In the genomic region with DNA sequence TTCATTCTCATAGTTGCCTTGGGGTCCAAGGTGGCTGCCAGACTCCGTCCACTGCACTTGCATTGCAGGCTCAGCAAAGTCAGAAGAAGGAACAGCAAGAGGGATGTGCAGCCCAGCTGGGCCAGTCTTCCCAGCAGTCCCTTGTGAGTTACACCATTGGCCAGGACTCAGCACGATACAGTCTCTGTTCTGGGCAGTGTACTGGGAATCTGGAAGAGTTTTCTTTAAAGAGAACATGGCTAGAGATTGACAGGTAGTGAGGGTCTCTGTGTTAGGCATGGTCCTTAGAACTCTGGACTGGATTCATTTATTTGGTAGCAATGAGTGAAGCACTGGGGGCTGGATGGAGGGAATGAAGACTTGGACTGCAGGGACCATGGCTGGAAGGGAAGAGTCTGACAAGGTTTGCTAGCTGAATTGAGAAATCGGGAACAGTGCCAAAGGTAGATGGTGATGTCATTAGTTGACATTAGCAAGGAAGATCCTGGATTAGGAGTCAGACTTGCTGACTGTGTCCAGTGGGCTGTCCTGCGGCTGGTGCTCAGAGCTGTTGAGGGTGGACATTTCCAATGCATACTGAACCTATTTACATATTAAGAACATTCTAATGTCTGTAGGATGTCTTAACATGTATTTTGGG, we compare ENCODE assay signal across 11 mouse cellular contexts. TPM values are rescaled to one million over a fixed set of nuclear protein-coding genes. Genes with fewer than 3 reads are reported as not detected.
A peak's percentile ranks its signal among the peaks of the same experiment; 100 is the strongest.
DNase-seq lines count a peak whose midpoint lies in the region; ATAC-seq and TF ChIP-seq lines count a peak whose summit lies in the region.
"Had no signal": no experiment of that assay in that cellular context is flagged by ENCODE, and none has a peak within 500 bp of the region (broad histone marks: within the 10 kb centered on the region; RNA-seq: fewer than 3 reads in every experiment).

No protein-coding gene starts in this region.

- no peaks in the 10 kb centered on the region for H3K9me3 ChIP-seq in liver, embryonic 15.5 days (replicated peaks)
- H3K9me3 ChIP-seq: heart, embryonic 15.5 days had no signal

- WGBS in kidney, adult 2 months = 73% methylated on average over 4 of the region's 4 CpGs
- WGBS in liver, embryonic 15.5 days (ENCODE audit: insufficient replicate concordance) = 54% methylated on average over 4 of the region's 4 CpGs

- POLR2A ChIA-PET in Patski (lab: Charles Lee) = interaction anchor here (0.7 to 1.8 kb wide), 5 partner anchors 21 to 85 kb away, joined by 3 to 6 read pairs (median 4); no protein-coding TSS in a partner anchor

- H3K4me2 ChIP-seq in liver, embryonic 15.5 days = no peak overlapping the region
- H3K4me2 ChIP-seq: heart, embryonic 15.5 days had no signal

- no peak for TF ChIP-seq CTCF in kidney, adult 2 months (conservative IDR thresholded peaks at IDR 0.05; ENCODE audit: insufficient read depth, insufficient read length, low read depth, low read length)
- TF ChIP-seq CTCF in Patski (IDR thresholded peaks at IDR 0.05) = no peak

- no peak overlapping the region for H3K9ac ChIP-seq in liver, embryonic 15.5 days
- H3K9ac ChIP-seq: heart, embryonic 15.5 days had no signal

- DNase-seq in kidney, adult 2 months = peak; percentile 34
- no peak for DNase-seq in kidney, adult 8-10 months
- peak; percentile 98 for DNase-seq in Patski (ENCODE audit: low read depth, low spot score)
- peak; percentile 27 to 70 for DNase-seq in adrenal gland, postnatal 36 days
- DNase-seq in layer of hippocampus, postnatal 14 days (ENCODE audit: low spot score in 2 of 2) = no peak
- DNase-seq in left cerebral cortex, adult 11 months (ENCODE audit: low spot score) = no peak
- no peak for DNase-seq in left cerebral cortex, postnatal 4 days

- intact Hi-C loops in left cerebral cortex, postnatal 4 days (cut with DNase I) = loop anchor here (10.0 kb wide), 1 partner anchor 82 kb away; no protein-coding TSS in a partner anchor

- in situ Hi-C loops in Patski (cut with MboI; ENCODE audit: low pct_unique_long_range_greater_than_20kb) = loop anchor here (5.0 kb wide), 1 partner anchor 74 kb away; no protein-coding TSS in a partner anchor

- no peaks in the 10 kb centered on the region for H3K36me3 ChIP-seq in kidney, adult 2 months (ENCODE audit: control insufficient read depth, insufficient read depth, low read length)
- no peaks in the 10 kb centered on the region for H3K36me3 ChIP-seq in liver, embryonic 15.5 days (replicated peaks)
- H3K36me3 ChIP-seq: heart, embryonic 15.5 days had no signal

- H3K4me3 ChIP-seq in kidney, adult 2 months (ENCODE audit: insufficient read depth, low read depth, low read length) = no peak overlapping the region
- no peak overlapping the region for H3K4me3 ChIP-seq in liver, embryonic 15.5 days (replicated peaks)
- H3K4me3 ChIP-seq: erythroblast, embryonic 14.5 days; heart, embryonic 15.5 days had no signal

- ATAC-seq in Patski = peak; percentile 33
- ATAC-seq in liver, embryonic 15.5 days (ENCODE audit: insufficient read depth) = peak; percentile 31; the same call in 1 of the 2 replicates
- ATAC-seq: inflammation-experienced regulatory T-cells, adult 6 months had no signal

- no peak overlapping the region for H3K27ac ChIP-seq in kidney, adult 2 months (ENCODE audit: insufficient read depth, low read depth, low read length)
- H3K27ac ChIP-seq in liver, embryonic 15.5 days (replicated peaks) = no peak overlapping the region
- H3K27ac ChIP-seq: heart, embryonic 15.5 days had no signal

- CTCF ChIA-PET in Patski (lab: Charles Lee) = interaction anchor here (0.8 to 2.0 kb wide), 4 partner anchors 14 to 210 kb away, joined by 3 to 4 read pairs (median 4); no protein-coding TSS in a partner anchor

- H3K27me3 ChIP-seq in kidney, adult 2 months (replicated peaks; ENCODE audit: control insufficient read depth, insufficient read depth, low read length) = no peaks in the 10 kb centered on the region
- no peaks in the 10 kb centered on the region for H3K27me3 ChIP-seq in Patski
- H3K27me3 ChIP-seq in liver, embryonic 15.5 days = peaks cover 44% of the 10 kb centered on the region

- no peak for TF ChIP-seq POLR2A in kidney, adult 2 months (IDR thresholded peaks at IDR 0.05; ENCODE audit: low read depth, low read length)

- H3K4me1 ChIP-seq in kidney, adult 2 months (ENCODE audit: control insufficient read depth, insufficient read depth, low read length) = peaks cover 33% of the 10 kb centered on the region
- peaks cover 30% of the 10 kb centered on the region for H3K4me1 ChIP-seq in liver, embryonic 15.5 days (replicated peaks)

RNA-seq across cellular contexts. Expression of gene Gm5148, which starts 2.3 kb away (rescaled TPM):
- polyA plus RNA-seq in kidney, adult 2 months (2012; rRNA removed) = 9.3 and 10.8 TPM in 2 replicates
- polyA plus RNA-seq in Patski (2021) = 0.23 TPM
- under 1 TPM in 1 of 2 experiments, not detected in 1; 0.36 TPM for total RNA-seq in adrenal gland, postnatal 36 days (2021)
- 2.2 and 2.6 TPM in 2 replicates for polyA plus RNA-seq in liver, embryonic 15.5 days (2015; fragmentation: Nextera tagmentation; extraction: Ambion mirVana)
- 1 to 10 TPM; 2.2 TPM for total RNA-seq in layer of hippocampus, postnatal 14 days (2021)
- total RNA-seq in left cerebral cortex, postnatal 4 days (2021) = 1 to 10 TPM; 1.5 to 2.8 TPM

Comparison
In these comparisons a context has a peak if more than half of its experiments do, and no peak if none do; other contexts are left out.
1. DNase-seq: peak in kidney, adult 2 months (single experiment), Patski (single experiment) and adrenal gland, postnatal 36 days (2 of 2); none in kidney, adult 8-10 months (0 of 2), layer of hippocampus, postnatal 14 days (0 of 2), left cerebral cortex, adult 11 months (single experiment) and left cerebral cortex, postnatal 4 days (single experiment).